Mouse (Mus musculus): ENCODE data around the gene Ankar.

Ankar gene

GRCm38 (mm10) chr1:72714547-72714946 lies 14.2 kb upstream of the Ankar start:
- in situ Hi-C loops (cut with MboI, MseI) = loop anchor here (10.0 kb wide), 2 partner anchors 1160 to 1230 kb away; partner anchors contain the start of gene Atic

DNA sequence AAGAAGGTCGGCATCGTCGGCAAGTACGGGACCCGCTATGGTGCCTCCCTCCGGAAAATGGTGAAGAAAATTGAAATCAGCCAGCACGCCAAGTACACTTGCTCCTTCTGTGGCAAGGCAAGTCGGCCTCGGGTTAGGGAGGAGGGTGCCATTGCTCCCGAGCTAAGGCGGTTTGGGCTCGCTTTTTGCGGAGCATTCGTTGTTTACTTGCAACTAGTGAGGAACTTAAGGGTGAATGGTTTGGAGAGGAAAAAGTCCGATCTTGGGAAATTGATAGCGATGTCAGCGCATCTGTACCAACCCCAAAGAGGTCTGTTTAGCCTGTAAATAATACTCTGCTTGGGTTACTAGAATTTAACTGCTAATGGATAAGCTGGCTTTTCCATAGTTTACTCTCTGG lies 11.3 kb upstream of the Ankar start:
- in situ Hi-C loops (cut with MboI, MseI) = loop anchor here (10.0 kb wide), 2 partner anchors 1157 to 1233 kb away; partner anchors contain the start of gene Atic

DNA sequence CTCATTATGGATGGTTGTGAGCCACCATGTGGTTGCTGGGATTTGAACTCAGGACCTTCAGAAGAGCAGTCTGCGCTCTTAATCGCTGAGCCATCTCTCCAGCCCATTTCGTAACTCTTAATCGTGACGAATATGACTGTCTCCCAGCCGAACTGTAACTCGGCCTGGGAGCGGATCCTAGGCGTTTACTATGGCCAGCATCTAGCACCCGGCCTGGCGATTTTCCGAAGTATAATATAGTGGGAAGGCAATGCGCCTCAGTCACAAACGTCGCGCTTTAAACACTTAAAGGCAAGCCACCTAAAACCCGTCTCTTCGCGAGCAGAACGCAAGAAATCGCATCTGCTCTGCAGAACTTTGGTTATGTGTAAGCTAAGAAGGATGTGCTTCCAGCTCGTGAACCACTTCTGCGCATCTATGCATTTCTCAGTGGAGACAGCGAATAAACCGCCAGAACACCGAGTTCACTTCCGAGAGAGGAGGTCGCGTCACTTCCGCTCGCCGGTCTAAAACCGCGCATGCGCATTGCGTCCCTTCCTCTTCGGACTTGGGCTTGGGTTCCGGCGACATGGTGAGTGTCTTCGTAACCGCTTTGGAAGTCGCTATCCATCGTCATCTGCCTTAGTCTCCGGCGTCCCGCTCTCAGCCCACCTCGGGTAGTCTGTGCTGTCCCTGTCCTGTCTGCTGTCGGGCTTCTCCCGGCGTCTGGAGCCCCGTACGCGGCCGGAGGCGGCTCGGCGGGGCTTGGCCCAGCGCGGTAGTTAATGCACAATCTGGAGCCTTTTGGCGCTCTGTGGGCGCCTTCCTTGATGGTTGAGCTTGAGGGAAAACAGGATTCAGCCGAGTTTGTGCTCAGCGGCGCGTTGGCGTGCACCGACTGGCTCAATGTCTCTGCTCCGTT lies 10.6 kb upstream of the Ankar start, which contains the start of gene Rpl37a:
Rpl37a (plus strand) TSS at position 538 of the 901 bp plus-strand sequence.
- in situ Hi-C loops (cut with MboI, MseI) = loop anchor here (10.0 kb wide), 2 partner anchors 1156 to 1234 kb away; partner anchors contain the start of gene Atic

DNA sequence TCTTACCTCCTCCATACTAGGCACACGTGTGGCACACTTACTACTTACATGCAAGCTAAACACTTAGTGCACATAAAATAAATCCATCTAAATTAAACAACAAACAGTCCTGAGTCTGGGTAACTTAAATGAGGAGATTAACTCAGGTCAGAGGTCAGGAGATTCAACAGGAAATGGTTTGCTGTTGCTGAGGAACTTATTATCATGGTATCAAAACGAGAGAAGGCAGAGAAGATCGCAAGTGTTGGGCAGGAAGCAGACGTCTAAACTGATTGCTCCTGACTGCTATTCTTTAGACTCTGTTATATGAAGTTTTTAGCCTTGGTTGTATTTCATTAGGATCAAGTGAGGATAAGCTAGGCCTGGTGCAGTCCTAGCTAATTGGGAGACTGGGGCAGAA lies 7.1 kb upstream of the Ankar start:
- in situ Hi-C loops (cut with MboI, MseI) = loop anchor here (5.0 to 10.0 kb wide), 2 partner anchors 125 to 1603 kb away; partner anchors contain the start of genes Bard1 and Smarcal1

DNA sequence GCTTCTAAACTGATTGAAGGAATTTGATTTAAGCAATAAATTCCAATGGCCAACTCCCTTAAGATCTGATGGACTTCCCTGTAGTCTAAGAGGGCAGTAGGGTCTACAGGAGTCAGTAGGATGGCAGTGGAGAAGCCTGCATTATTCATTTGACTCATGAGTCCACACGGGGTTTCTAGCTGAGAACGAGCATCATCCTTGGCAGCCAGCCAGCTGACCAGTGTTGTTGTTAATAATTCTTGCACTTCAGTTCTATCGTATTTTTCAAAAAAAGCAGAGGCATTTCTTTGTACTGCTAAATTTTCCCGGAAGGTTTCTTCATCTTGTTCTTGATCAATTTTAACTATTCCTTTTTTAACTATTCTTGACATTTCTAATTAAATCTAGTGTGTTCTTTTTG lies 1.7 kb downstream of the Ankar start:
- in situ Hi-C loops (cut with MboI, MseI) = no loop called here

DNA sequence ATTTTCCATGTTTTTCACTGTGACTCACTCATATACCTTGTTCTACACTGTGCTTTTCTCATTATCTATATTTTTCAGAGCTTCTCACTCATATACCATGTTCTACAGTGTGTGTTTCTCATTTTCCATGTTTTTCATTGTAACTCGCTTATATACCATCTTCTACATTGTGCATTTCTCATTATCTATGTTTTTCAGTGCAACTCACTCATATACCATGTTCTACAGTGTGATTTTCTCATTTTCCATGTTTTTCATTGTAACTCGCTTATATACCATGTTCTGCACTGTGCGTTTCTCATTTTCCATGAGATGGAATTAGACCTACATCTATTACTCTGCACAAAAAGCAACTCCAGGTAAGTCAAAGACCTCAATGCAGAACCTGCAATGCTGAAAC lies 4.1 kb downstream of the Ankar start:
- in situ Hi-C loops (cut with MboI, MseI) = no loop called here

- in situ Hi-C loops (cut with MboI, MseI) = no loop called here
These were observed 27.3 kb downstream of the Ankar start for GRCm38 (mm10) chr1:72673070-72673469.

- in situ Hi-C loops (cut with MboI, MseI) = no loop called here
These were observed 59.5 kb downstream of the Ankar start for GRCm38 (mm10) chr1:72640658-72641410.

GRCm38 (mm10) chr1:72635221-72635620 lies 65.2 kb downstream of the Ankar start:
- in situ Hi-C loops (cut with MboI, MseI) = no loop called here

- in situ Hi-C loops (cut with MboI, MseI) = loop anchor here (25.0 kb wide), 1 partner anchor 1025 kb away; no protein-coding TSS in a partner anchor
These were observed 88.2 kb downstream of the Ankar start for GRCm38 (mm10) chr1:72612172-72612571.

GRCm38 (mm10) chr1:72609887-72610877 lies 90.2 kb downstream of the Ankar start:
- in situ Hi-C loops (cut with MboI, MseI) = loop anchor here (25.0 kb wide), 1 partner anchor 1023 kb away; no protein-coding TSS in a partner anchor

DNA sequence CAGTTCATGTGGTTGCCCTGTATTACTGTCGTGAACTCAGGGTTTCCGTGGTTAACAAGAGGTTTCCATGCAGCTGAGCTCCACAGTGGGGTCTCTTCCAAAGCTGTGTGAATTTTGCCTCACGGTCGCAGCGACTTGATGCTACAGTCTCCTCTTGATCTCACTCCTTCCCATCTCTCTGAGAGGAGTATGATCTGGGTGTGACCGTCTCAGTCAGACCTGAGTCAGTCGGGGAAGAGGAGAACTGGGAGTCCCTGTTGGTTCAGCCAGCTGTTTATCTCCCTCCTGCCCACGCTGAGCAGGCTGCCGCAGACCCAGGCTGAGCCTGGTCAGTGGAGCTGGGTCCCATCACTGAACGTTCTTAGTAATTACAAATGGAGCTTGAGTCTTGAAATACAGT lies 91.2 kb downstream of the Ankar start:
- in situ Hi-C loops (cut with MboI, MseI) = loop anchor here (25.0 kb wide), 1 partner anchor 1022 kb away; no protein-coding TSS in a partner anchor

DNA sequence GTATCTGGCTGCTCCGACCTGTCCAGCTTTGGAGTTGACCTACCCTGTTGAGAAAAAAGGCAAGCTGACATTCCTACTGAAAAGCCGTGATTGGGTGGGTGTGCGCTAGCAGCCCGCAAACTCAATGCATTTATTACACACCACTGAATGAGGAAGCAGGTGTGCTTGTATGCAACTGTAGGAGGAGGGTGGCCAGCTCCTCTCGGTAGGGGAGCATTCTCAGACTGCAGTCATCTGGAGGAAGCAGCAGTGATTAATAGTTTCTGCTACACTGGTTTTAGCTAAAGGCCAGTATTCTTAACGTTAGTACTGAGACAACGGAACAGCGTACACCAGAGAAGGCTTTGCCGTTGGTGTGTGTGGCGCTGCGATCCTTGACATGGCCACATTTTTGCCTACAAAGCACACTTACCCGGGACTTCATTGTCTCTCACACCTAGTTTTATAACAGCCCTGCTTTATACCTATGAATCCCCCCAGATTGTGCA lies 94.1 kb downstream of the Ankar start:
- in situ Hi-C loops (cut with MboI, MseI) = loop anchor here (25.0 kb wide), 1 partner anchor 1019 kb away; no protein-coding TSS in a partner anchor

GRCm38 (mm10) chr1:72602803-72603202 lies 97.6 kb downstream of the Ankar start:
- in situ Hi-C loops (cut with MboI, MseI) = loop anchor here (25.0 kb wide), 1 partner anchor 1016 kb away; no protein-coding TSS in a partner anchor

- in situ Hi-C loops (cut with MboI, MseI) = loop anchor here (25.0 kb wide), 1 partner anchor 1015 kb away; no protein-coding TSS in a partner anchor
These were observed 98.2 kb downstream of the Ankar start for GRCm38 (mm10) chr1:72602186-72602585.

GRCm38 (mm10) chr1:72601233-72601632 lies 99.1 kb downstream of the Ankar start:
- in situ Hi-C loops (cut with MboI, MseI) = loop anchor here (25.0 kb wide), 1 partner anchor 1014 kb away; no protein-coding TSS in a partner anchor

- in situ Hi-C loops (cut with MboI, MseI) = loop anchor here (25.0 kb wide), 1 partner anchor 1013 kb away; no protein-coding TSS in a partner anchor
These were observed 99.6 kb downstream of the Ankar start for GRCm38 (mm10) chr1:72600778-72601177.

DNA sequence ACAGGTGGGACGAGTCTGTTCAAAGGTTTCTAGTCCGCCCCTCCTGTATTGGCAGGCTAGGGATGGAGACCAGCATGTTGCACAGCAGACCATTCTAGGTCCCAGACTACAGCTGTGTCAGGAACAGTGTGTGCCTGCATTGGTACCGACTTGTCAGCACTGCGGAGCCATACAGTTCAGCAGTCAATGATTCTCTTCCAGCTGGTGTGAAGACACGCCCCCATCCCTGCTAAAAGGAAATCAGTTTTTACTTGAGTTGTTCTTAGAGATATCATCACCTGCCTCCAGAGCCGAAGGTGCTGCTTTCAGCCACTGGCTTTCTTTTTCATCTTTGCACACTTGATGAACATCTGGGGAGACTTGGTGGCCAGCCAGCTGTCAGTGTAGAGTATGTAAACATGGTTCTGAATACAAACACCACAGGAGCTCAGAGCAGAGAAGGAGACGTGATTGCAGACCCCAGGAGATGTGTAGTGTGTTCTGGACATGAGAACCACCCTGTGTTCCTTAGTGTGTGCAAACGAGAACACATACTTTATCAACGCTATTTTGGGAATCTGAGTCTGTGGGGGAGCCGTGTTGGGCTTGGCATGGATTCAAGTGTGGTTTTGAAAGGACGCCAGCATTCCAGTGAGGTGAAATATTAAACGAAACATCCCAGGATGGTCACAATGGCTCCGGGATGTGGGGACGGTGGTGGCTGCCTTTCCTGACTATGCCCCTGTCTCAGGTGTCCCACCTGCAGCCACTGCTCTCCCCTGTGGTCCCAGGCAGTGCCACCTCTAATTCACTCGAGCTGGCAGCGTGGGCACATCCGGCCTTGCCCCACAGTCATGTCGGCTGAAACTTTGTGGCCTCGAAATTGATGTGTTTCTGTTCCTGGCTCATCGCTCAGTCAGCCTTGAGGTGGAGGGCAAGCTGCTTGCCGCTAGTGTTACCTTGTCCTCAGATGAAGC lies 101.0 kb downstream of the Ankar start:
- in situ Hi-C loops (cut with MboI, MseI) = loop anchor here (25.0 kb wide), 2 partner anchors 1012 to 1487 kb away; partner anchors contain the start of gene Bard1

- in situ Hi-C loops (cut with MboI, MseI) = loop anchor here (25.0 kb wide), 1 partner anchor 1484 kb away; the partner anchor contains the start of gene Bard1
These were observed 104.1 kb downstream of the Ankar start for GRCm38 (mm10) chr1:72596231-72596630.

Measured in regulatory T cell (primary cell).